Mouse (Mus musculus): ENCODE measurements around the gene Akap9. TPM values are rescaled to one million over a fixed set of nuclear protein-coding genes. Genes with fewer than 3 reads are reported as not detected.

Gene Akap9
- total and polyA plus RNA-seq, 2 experiments from 2014 or later, result 41.6 to 225 TPM

DNA sequence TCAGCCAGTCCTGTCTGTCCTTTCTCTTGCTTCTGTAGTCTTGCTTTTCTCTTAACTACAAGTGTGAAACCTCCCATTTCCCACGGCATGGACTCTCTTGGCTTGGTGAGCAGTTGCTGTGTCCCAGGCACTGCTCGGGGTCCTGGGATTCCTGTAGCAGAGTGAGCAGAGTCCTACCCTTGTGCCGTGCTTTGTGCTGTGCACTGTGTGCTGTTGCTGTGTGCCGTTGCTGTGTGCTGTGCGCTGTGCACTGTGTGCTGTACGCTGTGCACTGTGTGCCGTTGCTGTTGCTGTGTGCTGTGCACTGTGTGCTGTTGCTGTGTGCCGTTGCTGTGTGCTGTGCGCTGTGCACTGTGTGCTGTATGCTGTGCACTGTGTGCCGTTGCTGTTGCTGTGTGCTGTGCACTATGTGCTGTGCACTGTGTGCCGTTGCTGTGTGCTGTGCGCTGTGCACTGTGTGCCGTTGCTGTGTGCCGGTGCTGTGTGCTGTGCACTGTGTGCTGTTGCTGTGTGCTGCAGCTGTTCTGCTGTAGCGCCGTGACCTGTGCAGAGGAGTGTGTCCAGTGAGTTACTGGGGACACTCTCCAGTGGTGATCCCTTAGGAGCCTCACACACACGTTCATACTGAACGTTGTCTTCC is 138.7 kb downstream of the Akap9 start:
- 95% methylated on average over 18 of the region's 18 CpGs for WGBS
- H3K27me3 ChIP-seq (ENCODE audit: insufficient read depth, low read length), result no peaks in the 10 kb centered on the region
- H3K27ac ChIP-seq, result no peak overlapping the region
- H3K4me1 ChIP-seq (ENCODE audit: insufficient read depth, low read length), result no peaks in the 10 kb centered on the region
- no peaks in the 10 kb centered on the region for H3K9me3 ChIP-seq (ENCODE audit: low read length)
- DNase-seq (ENCODE audit: low spot score) (no peak), ATAC-seq (peak; percentile 45; the same call in 1 of the 2 replicates)
- H3K9ac ChIP-seq (replicated peaks; ENCODE audit: low read length), result no peak overlapping the region
- no peak overlapping the region for H3K4me3 ChIP-seq (ENCODE audit: low read length)
- H3K4me2 ChIP-seq (ENCODE audit: low read depth, low read length), result no peak overlapping the region
- no peak for TF ChIP-seq CTCF (IDR thresholded peaks at IDR 0.05; ENCODE audit: low read depth)
- peaks cover 71% of the 10 kb centered on the region for H3K36me3 ChIP-seq (ENCODE audit: insufficient read depth, low read length)

DNA sequence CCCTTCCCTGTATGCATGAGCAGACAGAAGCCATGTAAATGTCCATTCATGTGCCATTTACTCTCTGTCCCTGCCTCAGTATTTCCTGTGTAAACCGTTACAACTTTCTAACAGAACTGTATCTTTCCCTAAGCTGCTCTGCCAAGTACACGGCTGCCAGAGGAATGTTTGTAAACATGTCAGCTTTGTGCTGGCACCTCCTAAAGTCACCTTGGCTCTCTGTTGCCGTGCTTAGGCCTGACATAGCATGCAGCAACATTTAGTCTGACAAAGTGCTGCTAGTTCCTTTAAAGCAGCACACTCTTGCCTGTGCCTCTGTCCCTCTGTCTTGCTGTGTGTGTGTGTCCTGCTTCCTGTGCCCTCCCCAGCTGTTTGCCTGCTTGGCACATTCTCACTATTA is 139.3 kb downstream of the Akap9 start:
- Histone ChIP-seq H3K4me3 (ENCODE audit: low read length) (no peak overlapping the region), H3K9ac (replicated peaks; ENCODE audit: low read length) (no peak overlapping the region), H3K4me1 (ENCODE audit: insufficient read depth, low read length) (no peaks in the 10 kb centered on the region), H3K27ac (no peak overlapping the region), H3K36me3 (ENCODE audit: insufficient read depth, low read length) (peaks cover 71% of the 10 kb centered on the region), H3K27me3 (ENCODE audit: insufficient read depth, low read length) (no peaks in the 10 kb centered on the region), H3K4me2 (ENCODE audit: low read depth, low read length) (no peak overlapping the region), H3K9me3 (ENCODE audit: low read length) (no peaks in the 10 kb centered on the region)
- 82% methylated on average over 3 of the region's 3 CpGs for WGBS
- ATAC-seq (no peak), DNase-seq (ENCODE audit: low spot score) (no peak)
- TF ChIP-seq CTCF (IDR thresholded peaks at IDR 0.05; ENCODE audit: low read depth), result no peak

GRCm38 (mm10) chr5:4079086-4079485 is 151.2 kb downstream of the Akap9 start:
- WGBS, result 92% methylated on average over 3 of the region's 3 CpGs
- ATAC-seq (0 out of 2 replicates have a peak, but pooled peaks have one; percentile 19), DNase-seq (ENCODE audit: low spot score) (no peak)
- Histone ChIP-seq H3K4me3 (ENCODE audit: low read length) (no peak overlapping the region), H3K36me3 (ENCODE audit: insufficient read depth, low read length) (peaks cover 51% of the 10 kb centered on the region), H3K4me2 (ENCODE audit: low read depth, low read length) (no peak overlapping the region), H3K27ac (no peak overlapping the region), H3K9me3 (ENCODE audit: low read length) (no peaks in the 10 kb centered on the region), H3K4me1 (ENCODE audit: insufficient read depth, low read length) (no peaks in the 10 kb centered on the region), H3K9ac (replicated peaks; ENCODE audit: low read length) (no peak overlapping the region), H3K27me3 (ENCODE audit: insufficient read depth, low read length) (no peaks in the 10 kb centered on the region)
- no peak for TF ChIP-seq CTCF (IDR thresholded peaks at IDR 0.05; ENCODE audit: low read depth)

GRCm38 (mm10) chr5:4080861-4081260 is 153.0 kb downstream of the Akap9 start:
- ATAC-seq (no peak), DNase-seq (ENCODE audit: low spot score) (no peak)
- no peaks in the 10 kb centered on the region for H3K4me1 ChIP-seq (ENCODE audit: insufficient read depth, low read length)
- no peaks in the 10 kb centered on the region for H3K9me3 ChIP-seq (ENCODE audit: low read length)
- TF ChIP-seq CTCF (IDR thresholded peaks at IDR 0.05; ENCODE audit: low read depth), result no peak
- peaks cover 56% of the 10 kb centered on the region for H3K36me3 ChIP-seq (ENCODE audit: insufficient read depth, low read length)
- no peaks in the 10 kb centered on the region for H3K27me3 ChIP-seq (ENCODE audit: insufficient read depth, low read length)
- 83% methylated on average over 2 of the region's 2 CpGs for WGBS
- no peak overlapping the region for H3K4me3 ChIP-seq (ENCODE audit: low read length)
- H3K9ac ChIP-seq (replicated peaks; ENCODE audit: low read length), result no peak overlapping the region
- no peak overlapping the region for H3K4me2 ChIP-seq (ENCODE audit: low read depth, low read length)
- H3K27ac ChIP-seq, result no peak overlapping the region

DNA sequence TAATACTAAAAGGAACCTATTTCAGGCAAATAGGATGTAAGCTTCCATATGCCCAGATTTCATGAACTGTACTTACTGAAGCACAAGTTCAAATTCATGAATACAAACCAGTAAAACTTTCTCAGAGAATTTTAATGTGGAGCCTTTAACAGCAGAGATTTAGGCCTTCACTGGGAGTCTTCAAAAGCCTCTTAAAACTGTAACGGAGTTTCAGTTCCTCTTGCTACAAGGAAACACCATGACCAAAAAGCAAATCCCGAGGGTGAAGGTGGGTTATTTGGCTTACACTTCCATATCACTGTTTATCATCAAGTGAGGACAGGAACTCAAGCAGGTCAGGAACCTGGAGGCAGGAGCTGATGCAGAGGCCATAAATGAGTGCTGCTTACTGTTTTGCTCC is 153.7 kb downstream of the Akap9 start:
- DNase-seq (ENCODE audit: low spot score) (no peak), ATAC-seq (no peak)
- Histone ChIP-seq H3K36me3 (ENCODE audit: insufficient read depth, low read length) (peaks cover 56% of the 10 kb centered on the region), H3K27ac (no peak overlapping the region), H3K4me2 (ENCODE audit: low read depth, low read length) (no peak overlapping the region), H3K4me1 (ENCODE audit: insufficient read depth, low read length) (no peaks in the 10 kb centered on the region), H3K4me3 (ENCODE audit: low read length) (no peak overlapping the region), H3K9ac (replicated peaks; ENCODE audit: low read length) (no peak overlapping the region), H3K27me3 (ENCODE audit: insufficient read depth, low read length) (no peaks in the 10 kb centered on the region), H3K9me3 (ENCODE audit: low read length) (no peaks in the 10 kb centered on the region)
- no peak for TF ChIP-seq CTCF (IDR thresholded peaks at IDR 0.05; ENCODE audit: low read depth)
- WGBS, result 89% methylated on average over 2 of the region's 2 CpGs

DNA sequence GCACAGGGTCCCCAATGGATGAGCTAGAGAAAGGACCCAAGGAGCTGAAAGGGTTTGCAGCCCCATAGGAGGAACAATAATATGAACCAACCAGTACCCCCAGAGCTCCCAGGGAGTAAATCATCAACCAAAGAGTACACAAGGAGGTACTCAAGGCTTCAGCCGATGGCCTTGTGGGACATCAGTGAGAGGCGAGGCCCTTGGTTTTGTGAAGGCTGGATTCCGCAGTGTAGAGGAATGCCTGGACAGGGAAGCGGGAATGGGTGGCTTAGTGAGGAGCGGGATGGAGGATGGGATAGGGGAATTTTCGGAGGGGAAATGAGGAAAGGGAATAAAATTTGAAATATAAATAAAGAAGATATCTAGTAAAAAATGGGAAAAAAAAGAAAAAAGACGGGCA is 157.1 kb downstream of the Akap9 start:
- no peaks in the 10 kb centered on the region for H3K4me1 ChIP-seq (ENCODE audit: insufficient read depth, low read length)
- 96% methylated on average over 7 of the region's 7 CpGs for WGBS
- H3K4me3 ChIP-seq (ENCODE audit: low read length), result no peak overlapping the region
- H3K36me3 ChIP-seq (ENCODE audit: insufficient read depth, low read length), result peaks cover 49% of the 10 kb centered on the region
- no peak overlapping the region for H3K9ac ChIP-seq (replicated peaks; ENCODE audit: low read length)
- no peak for TF ChIP-seq CTCF (IDR thresholded peaks at IDR 0.05; ENCODE audit: low read depth)
- H3K27me3 ChIP-seq (ENCODE audit: insufficient read depth, low read length), result no peaks in the 10 kb centered on the region
- no peak for DNase-seq (ENCODE audit: low spot score)
- H3K4me2 ChIP-seq (ENCODE audit: low read depth, low read length), result no peak overlapping the region
- no peaks in the 10 kb centered on the region for H3K9me3 ChIP-seq (ENCODE audit: low read length)
- no peak for ATAC-seq
- H3K27ac ChIP-seq, result no peak overlapping the region

GRCm38 (mm10) chr5:4086309-4086708 is 158.5 kb downstream of the Akap9 start:
- Histone ChIP-seq H3K4me3 (ENCODE audit: low read length) (no peak overlapping the region), H3K9ac (replicated peaks; ENCODE audit: low read length) (no peak overlapping the region), H3K4me2 (ENCODE audit: low read depth, low read length) (no peak overlapping the region), H3K4me1 (ENCODE audit: insufficient read depth, low read length) (no peaks in the 10 kb centered on the region), H3K36me3 (ENCODE audit: insufficient read depth, low read length) (peaks cover 55% of the 10 kb centered on the region), H3K9me3 (ENCODE audit: low read length) (no peaks in the 10 kb centered on the region), H3K27ac (no peak overlapping the region), H3K27me3 (ENCODE audit: insufficient read depth, low read length) (no peaks in the 10 kb centered on the region)
- TF ChIP-seq CTCF (IDR thresholded peaks at IDR 0.05; ENCODE audit: low read depth), result no peak
- ATAC-seq (no peak), DNase-seq (ENCODE audit: low spot score) (no peak)
- WGBS, result 78% methylated on average over 4 of the region's 4 CpGs

Data from hindbrain, postnatal 0 days (tissue).